Mouse (Mus musculus) layer of hippocampus, postnatal 10 days (tissue): ENCODE results near the gene Hoxd12. TPM values are rescaled to one million over a fixed set of nuclear protein-coding genes. Genes with fewer than 3 reads are reported as not detected.

ENCODE experiments used
- DNase-seq, 2 experiments: peaks; one replicate each; pipeline ENCODE4 v3.0.0; 2021; ENCODE audit warnings: low spot score in 2 of 2
- long read RNA-seq: library from polyadenylated mRNA; stranded (forward); transcript quantifications from one replicate; pipeline ENCODE4 v2.0.0, GENCODE M21; 2023
- total RNA-seq, 2 experiments: library from RNA; stranded (reverse); gene quantifications; 2 replicates each; pipeline ENCODE4 v1.2.3; 2021

The Hoxd12 gene
- total RNA-seq, result not detected
- long read RNA-seq, result 0 reads

GRCm38 (mm10) chr2:74674881-74675665 is at the start of gene Hoxd12:
Hoxd12 (plus strand) TSS chr2:74675013.
- DNase-seq, result no peak

- DNase-seq, result no peak
Measured at GRCm38 (mm10) chr2:74635412-74635811, 39.4 kb upstream of the Hoxd12 start.

- DNase-seq, result no peak
Measured at GRCm38 (mm10) chr2:74642431-74642830, 32.4 kb upstream of the Hoxd12 start.

GRCm38 (mm10) chr2:74645631-74646030 is 29.2 kb upstream of the Hoxd12 start:
- DNase-seq, result no peak

- no peak for DNase-seq
Measured at GRCm38 (mm10) chr2:74647082-74647864, 27.5 kb upstream of the Hoxd12 start.

GRCm38 (mm10) chr2:74652996-74653340 is 21.8 kb upstream of the Hoxd12 start:
- no peak for DNase-seq

- no peak for DNase-seq
Measured at GRCm38 (mm10) chr2:74653781-74654535, 20.9 kb upstream of the Hoxd12 start.

GRCm38 (mm10) chr2:74654743-74655419 is 19.9 kb upstream of the Hoxd12 start:
- DNase-seq, result no peak

- DNase-seq, result peak in 1 of 2 experiments; percentile 36
Measured at GRCm38 (mm10) chr2:74655420-74655781, 19.4 kb upstream of the Hoxd12 start.

- no peak for DNase-seq
Measured at GRCm38 (mm10) chr2:74655821-74656631, 18.8 kb upstream of the Hoxd12 start.

GRCm38 (mm10) chr2:74656632-74657021 is 18.2 kb upstream of the Hoxd12 start:
- DNase-seq, result no peak

GRCm38 (mm10) chr2:74657251-74658023 is 17.4 kb upstream of the Hoxd12 start:
- no peak for DNase-seq

GRCm38 (mm10) chr2:74658024-74658666 is 16.7 kb upstream of the Hoxd12 start:
- no peak for DNase-seq

- DNase-seq, result no peak
Measured at GRCm38 (mm10) chr2:74658667-74659371, 16.0 kb upstream of the Hoxd12 start.

GRCm38 (mm10) chr2:74659507-74660005 is 15.3 kb upstream of the Hoxd12 start, which contains the start of gene Evx2:
Evx2 (minus strand) TSS chr2:74659557.
- no peak for DNase-seq

- DNase-seq, result peak in 1 of 2 experiments; percentile 12
Measured at GRCm38 (mm10) chr2:74660421-74661375, 14.1 kb upstream of the Hoxd12 start.

GRCm38 (mm10) chr2:74661685-74662084 is 13.1 kb upstream of the Hoxd12 start:
- peak; percentile 56 to 72 for DNase-seq
